Mouse (Mus musculus): ENCODE measurements around the gene Klf17. TPM values are rescaled to one million over a fixed set of nuclear protein-coding genes. Genes with fewer than 3 reads are reported as not detected.
A peak's percentile ranks its signal among the peaks of the same experiment; 100 is the strongest.

Klf17 gene
- polyA plus RNA-seq, 1 experiment from 2014 or later = 0.14 TPM

DNA sequence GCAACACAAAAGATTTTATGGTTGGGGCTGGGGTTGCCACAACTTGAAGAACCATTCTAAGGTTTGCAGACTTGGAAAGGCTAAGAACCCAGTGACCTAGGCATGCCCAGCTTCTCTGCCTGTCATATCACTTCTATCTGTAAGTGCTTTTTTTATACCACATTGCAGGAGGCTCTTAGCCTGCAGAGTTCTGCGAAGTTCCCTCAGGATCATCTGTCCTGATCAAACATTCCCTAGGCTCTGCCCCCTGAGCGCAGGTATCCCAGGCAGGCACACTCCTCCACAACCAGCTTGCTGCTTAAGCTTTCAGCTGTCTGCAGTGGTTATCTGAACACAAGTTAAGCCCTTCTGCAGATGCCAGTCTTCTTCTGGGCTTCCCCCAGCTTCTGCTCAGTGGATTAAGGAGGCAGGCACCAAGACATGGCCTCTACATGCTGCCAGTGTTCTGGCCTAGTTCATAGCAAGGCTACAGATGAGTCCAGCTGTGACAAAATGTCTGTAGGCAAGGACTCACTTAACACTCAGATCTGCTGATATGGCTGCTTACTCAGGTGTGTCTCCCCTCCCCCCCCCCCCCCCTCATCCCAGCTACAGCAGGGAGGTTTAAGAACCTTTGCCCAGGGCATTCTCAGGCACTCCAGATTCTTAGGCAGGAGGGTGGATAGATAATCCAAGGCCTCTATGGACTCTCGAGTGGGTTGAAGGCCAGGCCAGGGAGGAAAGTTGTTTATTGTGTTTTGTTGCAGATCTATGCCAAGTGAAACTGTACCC, 56.5 kb downstream of the Klf17 start:
- Histone ChIP-seq H3K4me2 (replicated peaks; ENCODE audit: low read depth, low read length) (no peak overlapping the region), H3K9me3 (ENCODE audit: control insufficient read depth, low read depth, low read length) (no peaks in the 10 kb centered on the region), H3K4me3 (ENCODE audit: low read depth, low read length) (no peak overlapping the region), H3K9ac (replicated peaks; ENCODE audit: low read depth, low read length) (no peak overlapping the region), H3K27ac (ENCODE audit: low read length) (no peak overlapping the region; the same call in 1 of the 2 replicates), H3K36me3 (ENCODE audit: control insufficient read depth, insufficient read depth, low read length) (no peaks in the 10 kb centered on the region), H3K27me3 (ENCODE audit: control insufficient read depth, insufficient read depth, low read length) (no peaks in the 10 kb centered on the region), H3K4me1 (ENCODE audit: control insufficient read depth, insufficient read depth, low read length) (no peaks in the 10 kb centered on the region)
- peak; percentile 37; the same call in 1 of the 2 replicates for ATAC-seq (ENCODE audit: insufficient number of reproducible peaks, insufficient read depth, low FRiP score, low read depth)
- 48% methylated on average over 3 of the region's 3 CpGs for WGBS

Other genes with a start within 250 kb of the Klf17 start
- 143 and 176 TPM in 2 replicates for gene Eri3, start 215.3 kb downstream of the Klf17 start, polyA plus RNA-seq (2014; fragmentation: Nextera tagmentation; extraction: Ambion mirVana)
- 67.9 TPM in 2 replicates for gene Dmap1, start 83.4 kb downstream of the Klf17 start, polyA plus RNA-seq (2014; fragmentation: Nextera tagmentation; extraction: Ambion mirVana)
- not detected in 2 replicates for gene Gm12845, start 41.2 kb downstream of the Klf17 start, polyA plus RNA-seq (2014; fragmentation: Nextera tagmentation; extraction: Ambion mirVana)
- gene Slc6a9, start 68.9 kb upstream of the Klf17 start, polyA plus RNA-seq (2014; fragmentation: Nextera tagmentation; extraction: Ambion mirVana) = 11.0 and 11.6 TPM in 2 replicates
- 2.0 and 2.4 TPM in 2 replicates for gene Ccdc24, start 106.9 kb upstream of the Klf17 start, polyA plus RNA-seq (2014; fragmentation: Nextera tagmentation; extraction: Ambion mirVana)
- gene B4galt2, start 117.8 kb upstream of the Klf17 start, polyA plus RNA-seq (2014; fragmentation: Nextera tagmentation; extraction: Ambion mirVana) = 30.3 and 32.1 TPM in 2 replicates
- 186 and 200 TPM in 2 replicates for gene Atp6v0b, start 121.7 kb upstream of the Klf17 start, polyA plus RNA-seq (2014; fragmentation: Nextera tagmentation; extraction: Ambion mirVana)
- gene Dph2, start 126.4 kb upstream of the Klf17 start, polyA plus RNA-seq (2014; fragmentation: Nextera tagmentation; extraction: Ambion mirVana) = 19.2 and 19.9 TPM in 2 replicates
- gene Ipo13, start 149.4 kb upstream of the Klf17 start, polyA plus RNA-seq (2014; fragmentation: Nextera tagmentation; extraction: Ambion mirVana) = 37.3 and 39.8 TPM in 2 replicates
- 5.8 and 7.0 TPM in 2 replicates for gene Artn, start 164.1 kb upstream of the Klf17 start, polyA plus RNA-seq (2014; fragmentation: Nextera tagmentation; extraction: Ambion mirVana)

All from stomach, embryonic 14.5 days (tissue).